Mouse (Mus musculus): ENCODE measurements around the gene Lrrc40. TPM values are rescaled to one million over a fixed set of nuclear protein-coding genes. Genes with fewer than 3 reads are reported as not detected.
"Not testable (repeated sequence)": the region's sequence is repeated elsewhere in the genome, so short reads cannot be mapped to it uniquely, and the experiment has no call there.

The Lrrc40 gene
- total RNA-seq, 4 experiments from 2014 or later = 6.2 to 11.7 (median 7.5) TPM

DNA sequence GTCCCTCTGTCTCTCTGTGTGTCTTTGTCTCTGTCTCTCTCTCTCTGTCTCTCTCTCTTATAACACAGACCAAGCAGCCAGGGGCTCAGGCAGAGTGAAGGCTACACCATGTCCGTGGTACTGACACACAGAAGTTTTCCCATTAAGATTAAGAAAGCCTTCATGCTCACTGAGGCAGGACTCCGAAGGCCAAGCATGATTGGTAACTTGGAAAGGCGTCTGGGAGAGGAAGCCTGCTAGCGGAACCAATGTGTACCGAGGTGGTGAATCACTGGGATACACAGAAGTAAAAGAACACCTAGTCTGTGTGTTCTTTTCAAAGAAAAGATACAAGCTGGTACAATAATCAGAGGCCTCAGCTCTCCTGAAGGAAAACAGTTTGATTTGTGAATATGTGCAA, 41.4 kb downstream of the Lrrc40 start:
- no peak for DNase-seq (ENCODE audit: low spot score in 2 of 2)

DNA sequence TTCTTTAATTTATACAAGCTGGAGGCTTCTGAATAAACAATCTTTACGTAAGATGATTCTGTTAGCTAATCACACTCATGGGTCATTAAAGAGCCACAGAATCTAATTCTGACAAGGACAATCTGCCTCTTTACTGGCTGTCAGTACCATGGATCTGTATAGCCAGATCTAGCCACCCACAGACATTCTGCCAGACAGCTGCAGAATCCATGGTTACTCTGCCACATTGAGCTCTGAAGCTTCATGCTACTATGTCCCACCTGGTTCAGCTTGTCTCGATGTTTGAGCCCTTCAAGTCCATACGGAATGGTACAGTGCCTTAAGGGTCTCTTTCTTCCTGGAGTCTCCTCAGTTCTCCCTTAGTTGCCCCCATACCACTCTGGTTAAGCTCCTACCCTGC, 55.1 kb downstream of the Lrrc40 start:
- no peak for DNase-seq (ENCODE audit: low spot score in 2 of 2)

DNA sequence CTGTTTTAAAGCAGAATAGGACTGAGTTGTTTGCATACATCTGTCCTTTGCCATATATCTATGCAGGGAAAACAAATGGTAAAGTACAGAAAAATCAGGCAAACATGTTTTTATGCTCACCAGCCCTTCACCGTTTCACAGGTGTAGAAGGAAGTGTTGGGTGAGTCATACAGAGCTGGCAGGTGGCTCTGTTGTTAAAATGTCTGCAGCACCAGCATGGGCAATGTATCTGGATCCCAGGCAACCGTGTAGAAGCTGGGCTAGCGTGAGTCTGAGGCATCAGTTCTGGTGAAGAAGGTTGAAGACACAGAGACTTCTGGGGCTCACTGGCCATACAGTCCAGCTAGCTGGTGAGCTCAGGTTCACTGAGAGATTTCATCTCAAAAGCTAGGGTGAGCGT, 57.5 kb downstream of the Lrrc40 start:
- no peak for DNase-seq (ENCODE audit: low spot score in 2 of 2)

DNA sequence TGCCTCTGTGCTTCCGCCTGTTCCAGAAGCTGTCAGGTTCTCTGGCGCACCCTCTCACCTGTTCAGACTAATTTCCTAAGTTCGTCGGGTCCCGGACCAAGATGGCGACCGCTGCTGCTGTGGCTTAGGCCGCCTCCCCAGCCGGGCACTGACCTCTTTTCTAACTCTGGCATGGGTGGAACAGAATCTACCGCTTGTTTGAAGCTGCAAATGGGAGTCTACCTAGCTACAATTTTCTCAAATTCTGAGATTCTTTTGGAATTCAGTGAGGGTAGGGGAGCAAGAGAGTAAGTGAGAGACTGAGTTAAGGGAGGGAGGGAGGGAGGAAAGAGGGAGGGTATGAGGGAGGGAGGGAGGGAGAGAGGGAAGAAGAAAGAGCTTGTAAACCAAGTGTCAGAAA, 65.6 kb downstream of the Lrrc40 start:
- DNase-seq (ENCODE audit: low spot score in 2 of 2) = not testable (repeated sequence)

DNA sequence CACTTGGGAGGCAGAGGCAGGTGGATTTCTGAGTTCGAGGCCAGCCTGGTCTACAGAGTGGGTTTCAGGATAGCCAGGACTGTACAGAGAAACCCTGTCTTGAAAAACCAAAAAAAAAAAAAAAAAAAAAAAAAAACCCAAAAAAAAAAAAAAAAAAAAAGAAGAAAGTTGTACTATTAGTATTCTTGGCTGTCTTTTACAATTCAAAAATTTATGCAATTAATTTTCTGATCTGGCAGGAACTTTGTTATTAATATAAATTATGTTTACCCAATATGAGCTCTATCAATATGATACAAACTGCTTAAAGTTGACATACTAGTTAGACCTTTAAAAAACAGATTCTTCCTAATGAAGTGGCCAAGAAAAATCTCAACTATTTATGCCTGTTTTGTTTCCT, 66.1 kb downstream of the Lrrc40 start:
- DNase-seq (ENCODE audit: low spot score in 2 of 2) = not testable (repeated sequence)

DNA sequence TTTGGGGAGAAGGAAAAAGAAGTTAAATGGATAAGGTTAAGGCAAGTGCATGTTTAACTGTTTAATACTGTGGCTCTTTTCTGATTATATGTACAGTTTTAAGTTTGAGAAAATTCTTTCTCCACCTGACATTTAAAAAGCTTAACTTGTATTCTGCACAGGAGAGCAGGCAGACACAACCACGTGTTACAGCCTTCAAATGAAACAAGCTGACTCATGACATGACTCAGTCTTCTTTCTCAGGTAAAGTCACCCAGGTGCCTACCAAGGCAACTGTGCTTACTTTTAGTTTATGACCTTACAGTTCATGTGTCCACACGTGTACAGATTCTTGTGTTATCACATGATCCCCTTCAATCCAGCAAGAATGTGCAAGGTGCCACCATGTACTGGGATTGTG, 67.0 kb downstream of the Lrrc40 start:
- no peak for DNase-seq (ENCODE audit: low spot score in 2 of 2)

DNA sequence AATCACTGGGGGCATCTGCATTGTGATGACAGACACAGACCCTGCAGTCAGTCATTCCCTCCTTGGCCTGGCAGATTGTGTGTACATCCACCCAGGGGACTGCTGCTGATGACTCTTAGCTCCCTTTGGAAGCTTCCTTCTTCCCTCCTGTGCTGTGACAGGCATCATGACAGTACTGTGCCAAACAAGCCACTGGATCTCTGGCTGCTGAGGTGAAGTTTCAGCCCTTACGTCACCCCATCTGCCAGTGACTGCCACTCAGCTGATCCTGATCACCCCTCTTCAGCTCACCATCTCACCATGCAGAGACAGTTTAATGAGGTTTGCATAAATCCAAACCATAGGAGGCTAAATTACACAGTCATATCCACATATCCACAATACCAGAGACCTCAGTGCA, 68.8 kb downstream of the Lrrc40 start:
- DNase-seq (ENCODE audit: low spot score in 2 of 2) = no peak

Other genes starting within 250 kb of the Lrrc40 start
- gene Cth, start 111.6 kb upstream of the Lrrc40 start, total RNA-seq (2022) = 1 to 10 TPM; 1.5 to 6.5 (median 3.4) TPM
- 10 to 100 TPM; 22.9 to 31.1 (median 25.7) TPM for gene Ankrd13c, start 89.4 kb upstream of the Lrrc40 start, total RNA-seq (2022)
- gene Srsf11, start within 50 bp of the Lrrc40 start, total RNA-seq (2022) = 10 to 100 TPM; 24.3 to 38.7 (median 31.8) TPM

Measured in gastrocnemius, adult 8-10 months (tissue).